Mouse (Mus musculus): ENCODE measurements around the gene Cyb561d2. TPM values are rescaled to one million over a fixed set of nuclear protein-coding genes. Genes with fewer than 3 reads are reported as not detected.

Gene Cyb561d2
- total and polyA plus RNA-seq, 3 experiments, result 23.8 to 37.8 (median 35.7) TPM

DNA sequence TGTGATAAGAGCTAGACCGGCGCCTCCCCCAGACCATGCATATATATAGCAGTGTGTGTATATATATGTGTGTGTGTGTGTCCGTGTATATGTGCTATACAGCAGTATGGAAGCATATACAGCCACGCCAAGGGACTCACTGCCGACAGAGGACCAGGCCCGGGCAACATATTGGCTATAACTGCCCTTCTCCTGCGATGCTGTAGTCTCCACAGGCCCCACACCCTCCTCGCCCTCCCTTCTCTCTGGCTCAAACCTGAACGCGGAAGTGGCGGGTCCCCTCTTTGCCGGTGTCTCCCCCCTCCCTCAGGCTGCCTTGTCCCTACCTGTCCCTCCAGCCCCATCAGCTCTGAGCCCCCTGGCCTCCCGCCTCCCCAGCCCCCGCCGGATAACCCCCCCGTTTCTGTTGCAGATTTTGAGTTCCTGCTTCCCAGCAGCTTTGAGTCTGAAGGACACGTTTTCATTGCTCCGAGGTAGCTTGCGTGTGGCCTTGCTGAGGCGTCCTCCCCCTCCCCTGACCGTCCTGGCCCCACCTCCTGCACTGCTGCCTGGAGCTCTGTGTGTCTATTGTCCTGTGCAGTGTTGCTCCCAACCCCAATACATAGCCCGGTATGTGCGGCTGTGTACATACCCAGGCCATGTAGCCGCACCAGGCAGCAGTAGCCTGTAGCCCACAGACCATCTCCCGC is 20.1 kb downstream of the Cyb561d2 start:
- Histone ChIP-seq H3K4me3 (replicated peaks in 1 of 3; ENCODE audit: low read depth in 2 of 3, low read length in 2 of 3, poor library complexity in 1 of 3) (no peak overlapping the region), H3K36me3 (replicated peaks in 1 of 2; ENCODE audit: control insufficient read depth in 1 of 2, insufficient read depth in 1 of 2, low read length in 1 of 2) (no peaks in the 10 kb centered on the region)

DNA sequence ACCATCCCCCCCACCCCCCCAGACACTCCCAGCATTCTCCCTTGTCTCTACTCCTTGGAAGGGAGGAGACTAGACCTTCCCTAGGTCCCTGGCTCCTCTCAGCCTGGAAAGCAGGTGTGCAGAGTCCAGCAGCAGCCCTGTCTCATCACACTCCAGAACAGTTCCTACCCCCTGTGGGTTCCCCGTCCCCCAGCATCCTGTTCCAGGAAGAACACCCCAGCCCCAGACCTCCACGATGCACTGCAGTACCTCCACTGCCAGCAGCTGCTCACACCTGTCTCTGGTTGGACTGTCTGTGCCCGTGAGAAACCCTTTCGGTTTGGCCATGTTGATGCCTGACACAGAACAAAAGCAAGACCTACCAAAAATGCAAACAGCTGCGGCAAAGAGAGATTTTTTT is 20.8 kb downstream of the Cyb561d2 start:
- H3K79me2 ChIP-seq (replicated peaks; ENCODE audit: control insufficient read depth, extremely low read depth, insufficient read depth, poor library complexity, severe bottlenecking), result no peaks in the 10 kb centered on the region
- H3K27me3 ChIP-seq (replicated peaks), result peaks cover 85% of the 10 kb centered on the region
- peaks cover 3 to 7% of the 10 kb centered on the region in 2 experiments; a peak in 3 of 4 replicates for H3K4me1 ChIP-seq (ENCODE audit: control insufficient read depth in 1 of 2, insufficient read depth in 2 of 2)
- H3K9me3 ChIP-seq (replicated peaks; ENCODE audit: low read length), result no peaks in the 10 kb centered on the region
- no peaks in the 10 kb centered on the region for H3K36me3 ChIP-seq (replicated peaks in 1 of 2; ENCODE audit: control insufficient read depth in 1 of 2, insufficient read depth in 1 of 2, low read length in 1 of 2)
- in situ Hi-C loops (cut with MboI; ENCODE audit: low pct_ligation_motif_present, low pct_unique_long_range_greater_than_20kb, low sequenced_read_pairs) (no loop called here), dilution Hi-C loops (cut with MboI; ENCODE audit: extremely low pct_ligation_motif_present, extremely low pct_unique_long_range_greater_than_20kb, low sequenced_read_pairs) (no loop called here)
- H3K9ac ChIP-seq (ENCODE audit: insufficient read depth, low read depth), result no peak overlapping the region
- no peak for DNase-seq (ENCODE audit: extremely low read depth)
- no peak overlapping the region for H3K4me3 ChIP-seq (replicated peaks in 1 of 3; ENCODE audit: low read depth in 2 of 3, low read length in 2 of 3, poor library complexity in 1 of 3)
- TF ChIP-seq UBTF (IDR thresholded peaks at IDR 0.05; ENCODE audit: low read depth, low read length) (no peak), CTCF (conservative IDR thresholded peaks at IDR 0.05 in 1 of 2, IDR thresholded peaks at IDR 0.05 in 1 of 2; ENCODE audit: low read depth in 2 of 2, low read length in 2 of 2) (no peak), JUND (conservative IDR thresholded peaks at IDR 0.05; ENCODE audit: low read depth, low read length) (no peak), MAZ (IDR thresholded peaks at IDR 0.05; ENCODE audit: low read depth, low read length) (no peak), KAT2A (IDR thresholded peaks at IDR 0.05; ENCODE audit: insufficient replicate concordance, low read length) (no peak), ZKSCAN1 (IDR thresholded peaks at IDR 0.05; ENCODE audit: borderline replicate concordance, low read depth, low read length) (no peak), NELFE (IDR thresholded peaks at IDR 0.05; ENCODE audit: low read depth, low read length) (no peak), USF1 (IDR thresholded peaks at IDR 0.05; ENCODE audit: low read depth, low read length) (no peak), MYC (IDR thresholded peaks at IDR 0.05; ENCODE audit: low read depth, low read length) (no peak), ZNF384 (IDR thresholded peaks at IDR 0.05; ENCODE audit: low read depth, low read length) (no peak), RAD21 (IDR thresholded peaks at IDR 0.05; ENCODE audit: low read depth, low read length) (no peak)
- H3K4me2 ChIP-seq (ENCODE audit: insufficient read depth, low read depth, poor library complexity, severe bottlenecking), result no peak overlapping the region
- no peak overlapping the region for H3K27ac ChIP-seq (ENCODE audit: insufficient read depth, low read depth)

More for the DNA sequence above, 20.1 kb downstream of the Cyb561d2 start:
- in situ Hi-C loops (cut with MboI; ENCODE audit: low pct_ligation_motif_present, low pct_unique_long_range_greater_than_20kb, low sequenced_read_pairs) (no loop called here), dilution Hi-C loops (cut with MboI; ENCODE audit: extremely low pct_ligation_motif_present, extremely low pct_unique_long_range_greater_than_20kb, low sequenced_read_pairs) (no loop called here)
- no peak for DNase-seq (ENCODE audit: extremely low read depth)
- Histone ChIP-seq H3K4me2 (ENCODE audit: insufficient read depth, low read depth, poor library complexity, severe bottlenecking) (no peak overlapping the region), H3K27me3 (replicated peaks) (peaks cover 87% of the 10 kb centered on the region), H3K4me1 (ENCODE audit: control insufficient read depth in 1 of 2, insufficient read depth in 2 of 2) (peaks cover 3 to 7% of the 10 kb centered on the region in 2 experiments; a peak in 3 of 4 replicates), H3K27ac (ENCODE audit: insufficient read depth, low read depth) (no peak overlapping the region), H3K9ac (ENCODE audit: insufficient read depth, low read depth) (no peak overlapping the region), H3K79me2 (replicated peaks; ENCODE audit: control insufficient read depth, extremely low read depth, insufficient read depth, poor library complexity, severe bottlenecking) (no peaks in the 10 kb centered on the region), H3K9me3 (replicated peaks; ENCODE audit: low read length) (peaks cover 3% of the 10 kb centered on the region)
- TF ChIP-seq RAD21 (IDR thresholded peaks at IDR 0.05; ENCODE audit: low read depth, low read length) (no peak), E2F4 (IDR thresholded peaks at IDR 0.05; ENCODE audit: insufficient replicate concordance, low read depth, low read length) (no peak), MEF2A (IDR thresholded peaks at IDR 0.05; ENCODE audit: borderline replicate concordance, low read depth, low read length) (no peak), UBTF (IDR thresholded peaks at IDR 0.05; ENCODE audit: low read depth, low read length) (no peak), EP300 (IDR thresholded peaks at IDR 0.05; ENCODE audit: low read length) (no peak), NRF1 (IDR thresholded peaks at IDR 0.05; ENCODE audit: low read depth, low read length) (no peak), SIN3A (IDR thresholded peaks at IDR 0.05; ENCODE audit: low read length) (no peak), USF2 (conservative IDR thresholded peaks at IDR 0.05; ENCODE audit: low read depth, low read length) (no peak), ELF1 (IDR thresholded peaks at IDR 0.05; ENCODE audit: low read depth, low read length) (no peak)

Data from CH12.LX (cell line).